Mouse (Mus musculus): ENCODE results near the gene Gdpgp1. TPM values are rescaled to one million over a fixed set of nuclear protein-coding genes. Genes with fewer than 3 reads are reported as not detected.

Gene Gdpgp1
- polyA plus RNA-seq, 1 experiment from 2014 or later: 5.2 TPM

- Histone ChIP-seq H3K27ac (peak overlapping the region; percentile 22; the same call in 1 of the 2 replicates), H3K36me3 (no peaks in the 10 kb centered on the region), H3K4me3 (peak overlapping the region; percentile 64; the same call in 1 of the 2 replicates), H3K27me3 (ENCODE audit: insufficient read depth, poor library complexity, severe bottlenecking) (no peaks in the 10 kb centered on the region), H3K9me3 (no peaks in the 10 kb centered on the region), H3K4me1 (peaks cover 9% of the 10 kb centered on the region; the same call in 1 of the 2 replicates)
- WGBS: 34% methylated on average over 7 of the region's 7 CpGs
- no peak for DNase-seq (ENCODE audit: low spot score)
These were observed 14.2 kb downstream of the Gdpgp1 start for GRCm38 (mm10) chr7:80246859-80247258.

DNA sequence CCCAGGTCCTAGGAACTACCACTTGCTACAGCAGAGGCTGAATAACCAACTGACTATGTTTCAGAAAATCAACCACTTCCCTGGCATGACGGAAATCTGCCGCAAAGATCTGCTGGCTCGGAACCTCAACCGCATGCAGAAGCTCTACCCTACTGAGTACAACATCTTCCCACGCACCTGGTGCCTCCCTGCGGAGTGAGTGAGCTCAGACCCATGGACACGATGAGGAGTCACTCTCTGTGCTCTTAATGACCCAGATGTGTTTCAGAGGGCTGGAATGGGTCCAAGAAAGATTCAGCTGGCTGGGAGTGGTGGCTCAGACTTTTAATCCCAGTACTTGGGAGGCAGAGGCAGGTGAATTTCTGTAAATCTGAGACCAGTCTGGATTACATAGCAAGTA, 19.8 kb downstream of the Gdpgp1 start:
- Histone ChIP-seq H3K36me3 (no peaks in the 10 kb centered on the region), H3K4me3 (no peak overlapping the region), H3K9me3 (no peaks in the 10 kb centered on the region), H3K4me1 (peaks cover 8% of the 10 kb centered on the region; the same call in 1 of the 2 replicates), H3K27ac (no peak overlapping the region), H3K27me3 (ENCODE audit: insufficient read depth, poor library complexity, severe bottlenecking) (peaks cover 19% of the 10 kb centered on the region)
- WGBS: 78% methylated on average over 7 of the region's 7 CpGs
- no peak for DNase-seq (ENCODE audit: low spot score)

- H3K27me3 ChIP-seq (ENCODE audit: insufficient read depth, poor library complexity, severe bottlenecking): peaks cover 22% of the 10 kb centered on the region
- no peaks in the 10 kb centered on the region for H3K9me3 ChIP-seq
- no peak overlapping the region for H3K4me3 ChIP-seq
- peaks cover 8% of the 10 kb centered on the region; the same call in 1 of the 2 replicates for H3K4me1 ChIP-seq
- DNase-seq (ENCODE audit: low spot score): no peak
- H3K36me3 ChIP-seq: no peaks in the 10 kb centered on the region
- no peak overlapping the region for H3K27ac ChIP-seq
- WGBS: 70% methylated on average over 11 of the region's 11 CpGs
These were observed 20.2 kb downstream of the Gdpgp1 start for GRCm38 (mm10) chr7:80252886-80253285.

GRCm38 (mm10) chr7:80255981-80256380, 23.3 kb downstream of the Gdpgp1 start:
- 65% methylated on average over 2 of the region's 2 CpGs for WGBS
- Histone ChIP-seq H3K4me3 (no peak overlapping the region), H3K36me3 (no peaks in the 10 kb centered on the region), H3K4me1 (peaks cover 12% of the 10 kb centered on the region; the same call in 1 of the 2 replicates), H3K9me3 (no peaks in the 10 kb centered on the region), H3K27me3 (ENCODE audit: insufficient read depth, poor library complexity, severe bottlenecking) (peaks cover 44% of the 10 kb centered on the region), H3K27ac (no peak overlapping the region)
- DNase-seq (ENCODE audit: low spot score): no peak

GRCm38 (mm10) chr7:80257706-80258105, 25.0 kb downstream of the Gdpgp1 start:
- 54% methylated on average over 2 of the region's 2 CpGs for WGBS
- H3K27me3 ChIP-seq (ENCODE audit: insufficient read depth, poor library complexity, severe bottlenecking): peaks cover 44% of the 10 kb centered on the region
- H3K4me3 ChIP-seq: no peak overlapping the region
- no peak for DNase-seq (ENCODE audit: low spot score)
- H3K4me1 ChIP-seq: peaks cover 15% of the 10 kb centered on the region; the same call in 1 of the 2 replicates
- no peaks in the 10 kb centered on the region for H3K9me3 ChIP-seq
- no peak overlapping the region for H3K27ac ChIP-seq
- no peaks in the 10 kb centered on the region for H3K36me3 ChIP-seq

- no peaks in the 10 kb centered on the region for H3K9me3 ChIP-seq
- peak; percentile 95 for DNase-seq (ENCODE audit: low spot score)
- peaks cover 12% of the 10 kb centered on the region; the same call in 1 of the 2 replicates for H3K4me1 ChIP-seq
- H3K36me3 ChIP-seq: peaks cover 21% of the 10 kb centered on the region
- H3K27me3 ChIP-seq (ENCODE audit: insufficient read depth, poor library complexity, severe bottlenecking): peaks cover 35% of the 10 kb centered on the region
- 26% methylated on average over 40 of the region's 40 CpGs for WGBS
- H3K27ac ChIP-seq: peak within 1 kb of the TSS; percentile 90
- H3K4me3 ChIP-seq: peak within 1 kb of the TSS; percentile 81
These were observed 28.1 kb downstream of the Gdpgp1 start, which contains the start of gene Ngrn for GRCm38 (mm10) chr7:80260625-80261371. TSS of gene Ngrn (plus strand) at chr7:80261215.

GRCm38 (mm10) chr7:80261372-80261990, 28.8 kb downstream of the Gdpgp1 start:
- under 1% methylated on average over 32 of the region's 32 CpGs for WGBS
- Histone ChIP-seq H3K9me3 (no peaks in the 10 kb centered on the region), H3K27ac (peak overlapping the region; percentile 90), H3K4me1 (peaks cover 12% of the 10 kb centered on the region; the same call in 1 of the 2 replicates), H3K4me3 (peak overlapping the region; percentile 81), H3K27me3 (ENCODE audit: insufficient read depth, poor library complexity, severe bottlenecking) (peaks cover 33% of the 10 kb centered on the region), H3K36me3 (peaks cover 28% of the 10 kb centered on the region)
- DNase-seq (ENCODE audit: low spot score): peak; percentile 80

- H3K4me1 ChIP-seq: peaks cover 20% of the 10 kb centered on the region
- H3K27me3 ChIP-seq (ENCODE audit: insufficient read depth, poor library complexity, severe bottlenecking): peaks cover 5% of the 10 kb centered on the region; the same call in 1 of the 2 replicates
- H3K4me3 ChIP-seq: no peak overlapping the region
- H3K27ac ChIP-seq: no peak overlapping the region
- no peaks in the 10 kb centered on the region for H3K9me3 ChIP-seq
- H3K36me3 ChIP-seq: peaks cover 35% of the 10 kb centered on the region
- DNase-seq (ENCODE audit: low spot score): no peak
- WGBS: 93% methylated on average over 12 of the region's 12 CpGs
These were observed 31.9 kb downstream of the Gdpgp1 start for GRCm38 (mm10) chr7:80264606-80265005.

DNA sequence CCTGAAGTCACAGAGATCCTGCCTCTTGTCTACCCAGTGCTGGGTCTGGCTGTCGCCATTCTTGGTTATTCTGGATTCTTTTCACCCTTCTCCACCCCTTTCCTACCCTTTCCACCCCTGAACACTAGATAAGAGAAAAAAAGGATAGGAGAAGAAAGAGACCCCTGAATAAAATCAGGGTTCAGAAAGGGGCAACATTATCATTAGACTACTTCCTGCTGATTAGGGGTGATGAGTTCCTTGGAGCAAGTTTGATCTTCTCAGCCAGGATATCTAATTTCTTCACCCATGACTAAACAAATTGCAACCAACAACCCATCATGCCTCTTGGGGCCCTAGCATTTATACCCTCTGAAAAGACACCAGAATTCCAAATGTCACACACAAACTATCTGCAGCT, 35.1 kb downstream of the Gdpgp1 start:
- no peak overlapping the region for H3K4me3 ChIP-seq
- H3K27me3 ChIP-seq (ENCODE audit: insufficient read depth, poor library complexity, severe bottlenecking): no peaks in the 10 kb centered on the region
- no peak for DNase-seq (ENCODE audit: low spot score)
- H3K9me3 ChIP-seq: no peaks in the 10 kb centered on the region
- H3K36me3 ChIP-seq: peaks cover 41% of the 10 kb centered on the region
- no peak overlapping the region for H3K27ac ChIP-seq
- peaks cover 23% of the 10 kb centered on the region for H3K4me1 ChIP-seq
- WGBS: 71% methylated on average over 1 of the region's 1 CpGs

DNA sequence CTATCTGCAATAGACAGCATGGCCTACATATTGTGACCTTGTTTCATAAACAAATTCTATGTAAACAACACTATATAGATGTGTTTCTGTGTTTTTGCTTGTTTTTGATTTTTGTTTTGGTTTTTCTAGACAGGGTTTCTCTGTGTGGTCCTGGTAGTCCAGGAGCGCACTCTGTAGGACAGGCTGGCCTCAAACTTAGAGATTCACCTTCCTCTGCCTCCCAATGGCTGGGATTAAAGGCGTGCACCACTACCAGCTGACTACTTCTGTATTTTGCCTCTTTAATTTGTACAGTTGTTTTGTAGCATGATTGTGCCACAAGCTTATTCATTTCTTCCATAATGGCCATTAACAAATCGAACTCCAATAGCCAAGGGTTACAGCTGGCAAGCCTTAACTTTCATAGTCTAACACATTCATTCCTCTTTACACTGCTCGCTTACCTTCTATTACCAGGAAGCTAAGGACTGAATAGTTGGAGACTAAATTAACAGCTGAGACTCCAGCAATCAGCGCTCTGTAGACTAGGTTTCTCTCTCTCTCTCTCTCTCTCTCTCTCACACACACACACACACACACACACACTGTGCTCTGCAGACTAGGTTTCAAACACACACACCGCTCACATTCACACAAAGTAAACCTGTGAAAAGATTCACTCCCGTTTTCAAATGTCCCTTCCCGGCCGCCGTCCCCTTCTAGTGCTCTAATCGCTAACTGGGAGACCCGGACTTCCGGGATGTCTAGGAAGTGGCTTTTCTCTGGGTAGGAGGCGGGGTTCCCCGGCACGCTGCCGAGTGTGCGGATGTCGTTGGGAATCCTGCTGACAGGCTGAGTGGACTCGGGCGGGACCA, 36.5 kb downstream of the Gdpgp1 start, which contains the start of gene Vps33b:
TSS of gene Vps33b (plus strand) at position 753 of the 854 bp plus-strand sequence.
- H3K27me3 ChIP-seq (ENCODE audit: insufficient read depth, poor library complexity, severe bottlenecking): no peaks in the 10 kb centered on the region

DNA sequence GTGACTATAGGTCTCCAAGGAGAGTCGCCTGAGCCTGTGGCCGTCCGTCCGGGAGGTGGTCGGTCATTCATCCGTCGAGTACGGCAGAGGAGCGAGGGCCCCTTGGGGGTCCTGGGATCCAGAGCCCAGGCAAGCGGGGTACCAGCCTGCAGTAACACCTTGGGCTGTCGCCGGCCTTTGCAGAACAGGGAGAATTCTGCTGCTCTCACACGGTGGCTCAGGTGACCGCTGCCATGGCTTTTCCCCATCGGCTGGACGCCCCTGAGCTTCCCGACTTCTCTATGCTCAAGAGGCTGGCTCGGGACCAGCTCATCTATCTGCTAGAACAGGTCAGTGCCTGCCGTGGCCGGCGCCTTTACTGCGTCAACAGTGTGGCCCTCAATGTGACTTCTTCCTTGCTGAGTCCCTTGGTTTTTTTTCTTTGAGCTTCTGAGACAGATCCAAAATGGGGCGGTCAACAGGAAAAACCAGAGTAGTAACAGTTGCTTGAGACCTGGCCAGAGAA, 37.1 kb downstream of the Gdpgp1 start:
- Histone ChIP-seq H3K9me3 (peaks cover 8% of the 10 kb centered on the region), H3K4me3 (peak overlapping the region; percentile 90), H3K36me3 (peaks cover 51% of the 10 kb centered on the region), H3K27me3 (ENCODE audit: insufficient read depth, poor library complexity, severe bottlenecking) (no peaks in the 10 kb centered on the region), H3K4me1 (peaks cover 23% of the 10 kb centered on the region), H3K27ac (peak overlapping the region; percentile 89)
- no peak for DNase-seq (ENCODE audit: low spot score)
- WGBS: under 1% methylated on average over 23 of the region's 23 CpGs

More for the DNA sequence above, 36.5 kb downstream of the Gdpgp1 start, which contains the start of gene Vps33b:
- peaks cover 51% of the 10 kb centered on the region for H3K36me3 ChIP-seq
- peak; percentile 97 for DNase-seq (ENCODE audit: low spot score)
- H3K27ac ChIP-seq: peak within 1 kb of the TSS; percentile 89
- H3K9me3 ChIP-seq: peaks cover under 1% of the 10 kb centered on the region; the same call in 1 of the 2 replicates
- H3K4me1 ChIP-seq: peaks cover 23% of the 10 kb centered on the region
- WGBS: 4% methylated on average over 21 of the region's 21 CpGs
- peak within 1 kb of the TSS; percentile 90 for H3K4me3 ChIP-seq

GRCm38 (mm10) chr7:80273456-80273855, 40.8 kb downstream of the Gdpgp1 start:
- Histone ChIP-seq H3K4me3 (no peak overlapping the region), H3K36me3 (peaks cover 61% of the 10 kb centered on the region), H3K9me3 (peaks cover 13% of the 10 kb centered on the region), H3K27ac (no peak overlapping the region), H3K4me1 (peaks cover 23% of the 10 kb centered on the region), H3K27me3 (ENCODE audit: insufficient read depth, poor library complexity, severe bottlenecking) (no peaks in the 10 kb centered on the region)
- 90% methylated on average over 2 of the region's 2 CpGs for WGBS
- no peak for DNase-seq (ENCODE audit: low spot score)

Measured in heart, embryonic 10.5 days (tissue).